Mouse (Mus musculus) testis, adult 2 months (tissue): ENCODE results near the gene Gpr146. TPM values are rescaled to one million over a fixed set of nuclear protein-coding genes. Genes with fewer than 3 reads are reported as not detected.

Experiments used
- H3K27ac ChIP-seq: fragments of 200-500 bp; 2 replicates; pipeline ENCODE4 v1.5.1; 2012; ENCODE audit warnings: low read depth, low read length; ENCODE audit not compliant: control insufficient read depth, insufficient read depth
- H3K27me3 ChIP-seq: fragments of 200-500 bp; 2 replicates; pipeline ENCODE4 v1.6.1; 2012; ENCODE audit warnings: mild to moderate bottlenecking, low read length, moderate library complexity; ENCODE audit not compliant: control insufficient read depth, insufficient read depth
- H3K36me3 ChIP-seq: fragments of 200-500 bp; 2 replicates; pipeline ENCODE4 v1.6.1; 2012; ENCODE audit warnings: mild to moderate bottlenecking, low read length; ENCODE audit not compliant: control insufficient read depth, insufficient read depth
- H3K4me1 ChIP-seq: fragments of 200-500 bp; 2 replicates; pipeline ENCODE4 v1.6.1; 2012; ENCODE audit warnings: low read length; ENCODE audit not compliant: control insufficient read depth, insufficient read depth
- H3K4me3 ChIP-seq: fragments of 200-500 bp; 2 replicates; pipeline ENCODE4 v1.5.1; 2012; ENCODE audit warnings: low read depth, mild to moderate bottlenecking, low read length, moderate library complexity, mixed read lengths; ENCODE audit not compliant: control insufficient read depth
- CTCF ChIP-seq: fragments of 200-500 bp; IDR thresholded peaks from 2 replicates; pipeline ENCODE4 v1.5.1; 2012; ENCODE audit warnings: low read depth, mild to moderate bottlenecking, inconsistent platforms, low read length, moderate library complexity; ENCODE audit not compliant: control insufficient read depth, insufficient read depth, insufficient replicate concordance
- POLR2A ChIP-seq: fragments of 200-500 bp; IDR thresholded peaks from 2 replicates; pipeline ENCODE4 v1.6.1; 2012; ENCODE audit warnings: low read depth, mild to moderate bottlenecking, inconsistent platforms, low read length, moderate library complexity; ENCODE audit not compliant: control insufficient read depth
- polyA plus RNA-seq: library from polyadenylated mRNA; depleted of rRNA; stranded (reverse); fragments of >200 nt; gene quantifications from 2 replicates; pipeline ENCODE4 v1.2.3, GENCODE M21; 2012

The Gpr146 gene
- polyA plus RNA-seq, 1 experiment: 1.2 TPM

DNA sequence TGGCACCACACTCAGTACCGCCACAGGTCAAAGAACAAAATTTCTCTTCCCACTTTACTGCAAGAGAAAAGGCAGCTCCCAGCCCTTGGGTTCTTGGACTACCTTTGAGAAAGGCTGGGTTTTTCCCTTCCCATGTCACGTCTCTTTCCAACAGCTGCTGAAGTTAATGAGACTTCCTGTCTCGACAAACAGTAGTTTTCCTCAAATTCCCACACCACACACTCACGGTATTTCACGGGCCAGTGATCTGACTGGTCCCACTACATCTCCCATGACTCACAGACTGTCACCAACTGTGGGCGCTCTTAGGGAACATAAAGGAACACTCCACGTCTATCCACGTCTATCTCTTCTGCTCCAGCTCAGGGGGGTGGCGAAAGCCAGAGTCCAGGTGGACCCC, 47.7 kb downstream of the Gpr146 start:
- H3K4me3 ChIP-seq: no peak overlapping the region
- no peaks in the 10 kb centered on the region for H3K27me3 ChIP-seq
- TF ChIP-seq POLR2A: no peak
- TF ChIP-seq CTCF: no peak
- no peaks in the 10 kb centered on the region for H3K36me3 ChIP-seq
- no peaks in the 10 kb centered on the region; the same call in none of the 2 replicates for H3K4me1 ChIP-seq
- no peak overlapping the region for H3K27ac ChIP-seq

DNA sequence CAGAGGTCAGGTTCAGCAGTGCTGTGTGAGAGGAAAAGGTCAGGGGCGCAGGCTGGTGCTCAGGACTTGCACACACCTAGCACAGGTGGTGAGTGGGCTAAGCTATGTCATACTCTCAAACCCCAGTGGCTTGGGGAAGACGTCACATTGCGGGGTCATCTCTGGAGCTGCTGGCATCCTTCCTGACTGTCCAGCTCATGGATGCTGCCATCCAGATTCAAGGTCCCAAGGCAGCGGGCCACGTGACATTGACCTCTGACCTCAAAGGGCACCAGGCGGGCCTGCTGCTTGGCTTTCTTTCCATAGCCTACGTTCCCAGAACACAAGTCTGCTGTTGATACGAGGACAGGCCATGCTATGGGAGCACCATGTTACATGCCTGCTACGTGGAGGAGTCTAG, 49.5 kb downstream of the Gpr146 start:
- no peak for TF ChIP-seq POLR2A
- no peak for TF ChIP-seq CTCF
- Histone ChIP-seq H3K27me3 (no peaks in the 10 kb centered on the region), H3K4me1 (no peaks in the 10 kb centered on the region; the same call in none of the 2 replicates), H3K36me3 (no peaks in the 10 kb centered on the region), H3K4me3 (no peak overlapping the region), H3K27ac (no peak overlapping the region)

DNA sequence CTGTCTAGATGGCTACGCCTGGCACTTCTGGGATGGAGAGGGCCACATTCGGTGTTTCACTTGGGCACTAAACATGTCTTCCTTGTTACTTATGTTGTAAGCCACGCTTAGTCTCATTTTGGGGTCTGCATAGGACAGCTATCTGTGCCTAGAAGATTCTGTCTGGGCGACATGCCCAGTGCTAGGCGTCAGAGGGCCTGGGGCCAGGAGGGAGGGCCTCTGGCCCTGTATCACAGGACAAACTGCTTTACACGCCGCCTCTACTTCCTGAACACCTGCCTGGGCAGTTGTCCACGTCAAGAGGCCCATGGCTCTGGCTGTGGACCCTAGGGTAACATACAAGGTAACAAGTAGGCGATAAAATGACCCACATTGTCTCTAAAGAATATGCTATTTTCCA, 50.5 kb downstream of the Gpr146 start:
- Histone ChIP-seq H3K27me3 (no peaks in the 10 kb centered on the region), H3K27ac (no peak overlapping the region), H3K4me1 (no peaks in the 10 kb centered on the region; the same call in none of the 2 replicates), H3K36me3 (no peaks in the 10 kb centered on the region), H3K4me3 (no peak overlapping the region)
- TF ChIP-seq CTCF (no peak), POLR2A (no peak)

DNA sequence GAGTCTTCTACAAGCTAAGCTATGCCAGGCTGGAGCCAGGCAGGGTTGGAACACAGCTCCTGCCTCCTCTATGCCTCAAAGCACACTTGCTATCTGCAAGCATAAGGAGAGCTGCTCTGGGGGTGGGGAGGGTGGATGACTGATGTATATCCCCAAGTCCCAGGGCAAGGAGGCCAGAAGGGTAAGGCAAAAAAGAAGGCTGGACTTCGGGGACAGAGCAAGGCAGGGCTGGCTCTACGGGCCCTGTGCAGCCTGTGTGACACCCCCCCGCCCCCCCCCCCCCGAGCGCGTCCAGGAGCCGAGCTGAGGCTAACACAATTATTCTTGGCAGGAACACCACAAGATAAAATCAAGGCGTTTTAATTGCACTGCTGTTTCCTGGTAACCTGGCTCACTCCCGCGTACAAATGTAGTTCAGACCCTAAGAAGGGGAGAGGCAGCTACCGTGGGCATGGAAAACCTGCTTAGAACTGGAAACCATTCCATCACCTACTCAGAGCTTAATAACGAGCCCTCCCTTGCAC, 52.4 kb downstream of the Gpr146 start:
- Histone ChIP-seq H3K27ac (no peak overlapping the region), H3K27me3 (no peaks in the 10 kb centered on the region), H3K4me3 (peak overlapping the region; percentile 56), H3K36me3 (no peaks in the 10 kb centered on the region), H3K4me1 (peaks cover 4% of the 10 kb centered on the region)
- TF ChIP-seq POLR2A (no peak), CTCF (no peak)

DNA sequence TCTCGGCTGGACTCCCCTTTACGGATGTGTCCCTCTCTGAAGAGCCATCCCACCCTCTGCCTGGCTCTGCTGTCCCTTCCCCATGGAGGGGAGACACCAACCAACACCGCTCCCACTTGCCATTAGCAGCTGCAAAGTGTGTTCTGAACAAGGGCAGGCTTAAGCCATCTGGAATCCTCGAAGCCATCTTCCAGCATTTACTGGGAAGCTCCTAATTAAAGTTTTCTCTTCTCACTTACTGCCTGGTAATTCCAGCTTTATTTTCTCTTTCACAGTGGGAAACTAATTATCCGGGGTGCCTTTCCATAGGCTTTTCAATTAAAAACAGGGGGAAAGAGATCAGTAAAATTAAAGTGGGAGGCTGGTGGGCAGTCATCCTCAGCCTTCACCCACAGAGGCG, 54.8 kb downstream of the Gpr146 start:
- no peak for TF ChIP-seq POLR2A
- TF ChIP-seq CTCF: no peak
- H3K27ac ChIP-seq: no peak overlapping the region
- no peaks in the 10 kb centered on the region for H3K27me3 ChIP-seq
- no peaks in the 10 kb centered on the region for H3K36me3 ChIP-seq
- H3K4me3 ChIP-seq: no peak overlapping the region
- H3K4me1 ChIP-seq: peaks cover 9% of the 10 kb centered on the region

DNA sequence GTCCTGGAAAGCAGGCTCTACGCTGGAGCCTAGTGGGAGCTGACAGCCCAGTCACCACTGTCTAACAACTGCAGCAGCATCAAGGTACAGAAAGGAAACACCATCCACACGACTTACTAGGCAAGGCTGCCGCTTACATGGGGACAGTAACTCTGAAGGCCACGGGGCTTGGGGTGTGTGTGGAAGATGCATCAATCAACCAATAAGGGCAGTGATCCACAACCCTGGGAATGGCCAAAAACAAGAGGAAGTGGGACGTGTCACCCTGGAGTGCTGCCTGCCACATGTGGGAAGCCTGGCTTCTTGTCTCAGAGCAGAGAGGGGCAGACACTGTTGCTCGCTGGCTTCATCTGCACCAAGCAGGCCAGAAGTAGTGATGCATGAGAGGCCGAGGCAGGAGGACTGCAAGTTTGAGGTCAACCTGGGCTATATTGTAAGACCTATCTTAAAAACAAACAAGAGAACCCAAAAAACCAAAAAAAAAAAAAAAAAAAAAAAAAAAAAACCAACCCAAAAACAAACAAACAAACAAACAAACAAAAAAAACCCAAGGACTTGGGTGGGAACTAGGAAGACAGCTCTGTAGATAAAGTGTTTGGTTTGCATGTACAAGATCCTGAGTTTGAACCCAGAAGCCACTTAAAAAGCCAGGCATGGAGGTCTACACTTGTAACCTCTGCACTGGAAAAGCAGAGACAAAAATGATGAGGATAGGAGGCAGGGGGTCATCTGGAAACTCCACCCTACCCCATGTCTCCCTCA, 55.4 kb downstream of the Gpr146 start:
- TF ChIP-seq POLR2A: no peak
- TF ChIP-seq CTCF: no peak
- Histone ChIP-seq H3K27ac (no peak overlapping the region), H3K36me3 (no peaks in the 10 kb centered on the region), H3K4me1 (peaks cover 12% of the 10 kb centered on the region), H3K4me3 (no peak overlapping the region), H3K27me3 (no peaks in the 10 kb centered on the region)

DNA sequence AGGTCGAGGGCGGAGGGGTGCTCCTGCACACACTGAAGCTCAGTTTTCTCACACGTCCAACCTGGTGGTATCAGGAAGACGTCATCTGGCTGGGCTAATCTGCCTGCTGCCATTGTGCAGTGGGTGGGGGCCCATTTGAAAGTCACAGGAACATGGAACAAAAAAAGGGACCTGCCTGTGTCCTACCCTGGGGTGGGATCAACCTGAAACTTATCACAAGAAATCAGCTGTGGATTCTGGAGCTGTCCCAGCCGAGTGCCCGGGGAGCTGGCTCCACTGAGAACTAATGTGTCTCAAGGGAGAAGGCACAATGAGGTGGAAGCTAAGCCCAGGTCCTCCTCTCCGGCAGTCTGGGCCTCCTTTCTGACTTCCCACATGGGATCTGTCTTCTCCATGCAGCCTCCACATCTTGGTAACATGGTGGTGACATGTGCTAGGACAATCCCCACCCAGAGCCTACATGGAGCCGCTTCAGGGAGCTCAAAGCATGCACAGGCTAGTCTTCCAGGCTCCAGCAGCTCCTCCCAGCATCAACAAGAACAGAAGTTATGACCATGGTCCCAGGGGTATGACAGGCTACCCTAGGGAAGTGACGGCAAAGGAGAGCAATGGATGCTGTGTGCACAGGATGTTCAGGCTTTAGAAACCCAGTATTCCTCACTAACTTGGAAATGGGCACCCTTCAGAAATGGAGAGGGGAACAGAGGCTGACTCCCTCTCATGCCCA, 56.5 kb downstream of the Gpr146 start:
- H3K36me3 ChIP-seq: no peaks in the 10 kb centered on the region
- no peak overlapping the region for H3K27ac ChIP-seq
- peaks cover 17% of the 10 kb centered on the region for H3K4me1 ChIP-seq
- no peak overlapping the region for H3K4me3 ChIP-seq
- no peaks in the 10 kb centered on the region for H3K27me3 ChIP-seq
- TF ChIP-seq CTCF (no peak), POLR2A (no peak)
